Mouse (Mus musculus): Measurements from ENCODE around the gene Ptprd.

Ptprd gene

DNA sequence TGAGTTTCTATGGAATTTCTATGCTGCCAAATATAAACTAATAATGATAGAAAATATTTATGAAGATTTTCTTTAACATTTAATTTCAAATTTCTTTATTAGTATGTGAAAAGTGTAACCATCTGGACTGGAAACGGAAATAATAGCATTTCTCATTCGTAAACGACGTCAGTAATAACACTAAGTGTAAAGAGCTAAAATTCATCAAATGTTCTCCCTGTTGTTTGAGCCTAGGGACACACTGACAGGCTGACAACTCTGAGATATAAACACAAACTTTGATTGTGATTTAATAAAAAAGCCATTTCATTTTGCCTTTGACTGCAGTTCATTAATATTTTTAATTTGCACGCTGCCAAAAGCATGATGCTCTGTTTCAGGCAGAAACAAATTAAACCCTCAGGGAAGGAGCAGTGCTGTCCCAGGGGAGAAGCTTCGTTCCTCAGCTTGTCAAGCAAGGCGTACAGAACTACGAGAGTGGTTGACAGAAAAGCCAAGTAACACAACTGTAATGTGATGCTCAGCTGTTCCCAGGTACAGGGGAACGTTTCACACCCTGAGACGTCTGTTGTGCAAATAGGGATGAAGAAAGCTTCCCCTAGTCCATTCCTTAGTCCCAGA lies 894.6 kb downstream of the Ptprd start:
- in situ Hi-C loops (cut with MboI; ENCODE audit: low pct_unique_long_range_greater_than_20kb in 1 of 2, low sequenced_read_pairs in 2 of 2, unreplicated experiment in 1 of 2): no loop called here

DNA sequence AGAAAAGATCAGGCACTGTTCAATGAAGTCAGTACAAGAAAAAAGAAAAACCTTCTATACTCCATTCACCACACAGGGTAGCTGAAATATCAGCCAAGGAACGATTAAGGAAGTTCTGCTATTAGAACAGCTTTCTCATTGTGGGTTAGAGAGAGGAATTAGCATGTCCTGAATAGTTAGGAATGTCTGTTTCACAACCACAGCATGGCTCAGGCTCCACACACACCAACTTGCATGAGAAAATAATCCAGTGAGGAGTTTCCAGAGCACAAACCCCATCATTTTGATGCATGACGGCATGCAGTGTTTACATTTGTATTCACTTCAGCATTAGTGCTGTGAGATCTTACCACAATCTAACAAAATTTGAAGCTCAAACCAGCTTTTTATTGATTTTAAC lies 895.1 kb downstream of the Ptprd start:
- in situ Hi-C loops (cut with MboI; ENCODE audit: low pct_unique_long_range_greater_than_20kb in 1 of 2, low sequenced_read_pairs in 2 of 2, unreplicated experiment in 1 of 2): no loop called here

DNA sequence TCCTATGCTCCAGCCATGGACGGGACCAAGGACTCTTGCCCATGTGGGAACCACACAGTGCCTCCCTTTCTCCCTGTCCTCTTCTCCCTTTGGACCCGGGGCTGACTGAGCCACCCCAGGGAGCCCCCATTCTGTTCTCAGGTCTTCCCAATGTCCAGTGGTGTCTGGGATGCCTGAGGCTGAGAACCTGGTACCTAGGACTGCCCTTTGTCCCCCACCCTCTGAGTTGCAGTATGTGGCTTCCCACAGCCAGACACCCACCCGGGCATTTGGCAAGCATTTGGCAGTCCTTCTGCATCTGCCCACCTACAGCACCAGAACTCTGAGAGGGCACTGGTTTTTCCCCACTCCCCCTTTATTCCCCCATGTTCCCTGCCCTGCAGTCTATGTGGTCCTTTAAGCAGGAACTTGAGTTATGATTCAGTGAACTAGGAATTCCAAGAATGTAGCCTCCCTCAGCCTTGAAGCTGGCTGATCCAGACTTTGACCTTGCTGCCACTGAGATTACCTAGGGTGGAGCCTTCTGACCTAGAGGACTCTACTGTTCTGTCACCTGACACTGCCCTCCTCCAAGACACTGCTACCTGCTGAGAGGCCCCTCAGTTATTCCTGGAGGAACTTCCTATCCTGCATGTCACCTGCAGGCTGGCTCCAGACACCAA lies 901.5 kb downstream of the Ptprd start:
- in situ Hi-C loops (cut with MboI; ENCODE audit: low pct_unique_long_range_greater_than_20kb in 1 of 2, low sequenced_read_pairs in 2 of 2, unreplicated experiment in 1 of 2): no loop called here

DNA sequence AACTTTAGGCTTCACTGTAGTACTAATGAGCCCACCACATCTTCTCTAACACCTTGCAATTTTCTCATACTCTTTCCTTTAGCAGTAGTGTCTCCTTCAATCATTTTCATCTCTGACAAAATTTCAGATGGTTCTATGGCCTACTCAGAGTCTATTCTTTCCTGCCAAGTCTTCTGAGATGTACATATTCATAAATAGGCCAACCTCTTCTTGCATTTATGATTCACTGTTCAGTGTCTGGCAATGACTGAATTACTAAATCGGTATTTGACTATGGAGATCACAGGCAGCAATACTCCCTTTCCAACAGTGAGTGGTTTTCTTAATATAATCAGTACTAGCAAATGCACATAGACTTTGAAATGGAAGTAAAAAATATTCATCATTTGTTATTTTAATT lies 928.3 kb downstream of the Ptprd start:
- in situ Hi-C loops (cut with MboI; ENCODE audit: low pct_unique_long_range_greater_than_20kb in 1 of 2, low sequenced_read_pairs in 2 of 2, unreplicated experiment in 1 of 2): no loop called here

DNA sequence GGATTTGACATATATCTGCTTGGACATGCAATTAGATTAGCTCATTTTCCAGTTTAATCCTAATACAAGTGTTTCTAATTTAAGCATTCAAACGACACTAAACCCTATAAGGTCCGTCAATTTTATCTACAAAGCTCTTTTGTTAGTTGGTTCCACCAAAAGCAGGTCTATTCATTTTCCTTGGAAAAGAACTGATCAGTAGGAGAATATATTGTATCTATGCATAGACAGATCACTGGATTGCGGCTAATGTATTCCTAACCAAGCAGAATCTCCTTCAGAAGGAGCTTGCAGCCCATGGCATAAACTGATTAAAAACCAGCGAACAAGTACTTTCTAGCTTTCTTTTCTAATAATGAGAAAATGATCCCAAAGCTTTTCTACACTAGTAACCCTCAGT lies 933.8 kb downstream of the Ptprd start:
- in situ Hi-C loops (cut with MboI; ENCODE audit: low pct_unique_long_range_greater_than_20kb in 1 of 2, low sequenced_read_pairs in 2 of 2, unreplicated experiment in 1 of 2): no loop called here

DNA sequence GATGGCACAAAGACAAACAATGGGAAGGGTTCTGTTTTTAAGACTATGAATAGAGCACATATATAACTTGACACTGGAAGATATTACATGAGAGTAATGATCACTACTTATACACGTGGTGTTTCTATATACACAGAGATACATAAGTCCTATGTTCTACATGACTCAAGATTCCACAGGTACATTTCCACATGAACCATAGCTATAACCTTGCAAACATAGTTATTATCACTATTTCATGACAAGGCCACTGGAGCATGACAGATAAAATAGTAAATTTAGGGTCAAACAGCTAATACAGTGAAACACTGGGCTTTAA lies 951.8 kb downstream of the Ptprd start:
- in situ Hi-C loops (cut with MboI; ENCODE audit: low pct_unique_long_range_greater_than_20kb in 1 of 2, low sequenced_read_pairs in 2 of 2, unreplicated experiment in 1 of 2): no loop called here

DNA sequence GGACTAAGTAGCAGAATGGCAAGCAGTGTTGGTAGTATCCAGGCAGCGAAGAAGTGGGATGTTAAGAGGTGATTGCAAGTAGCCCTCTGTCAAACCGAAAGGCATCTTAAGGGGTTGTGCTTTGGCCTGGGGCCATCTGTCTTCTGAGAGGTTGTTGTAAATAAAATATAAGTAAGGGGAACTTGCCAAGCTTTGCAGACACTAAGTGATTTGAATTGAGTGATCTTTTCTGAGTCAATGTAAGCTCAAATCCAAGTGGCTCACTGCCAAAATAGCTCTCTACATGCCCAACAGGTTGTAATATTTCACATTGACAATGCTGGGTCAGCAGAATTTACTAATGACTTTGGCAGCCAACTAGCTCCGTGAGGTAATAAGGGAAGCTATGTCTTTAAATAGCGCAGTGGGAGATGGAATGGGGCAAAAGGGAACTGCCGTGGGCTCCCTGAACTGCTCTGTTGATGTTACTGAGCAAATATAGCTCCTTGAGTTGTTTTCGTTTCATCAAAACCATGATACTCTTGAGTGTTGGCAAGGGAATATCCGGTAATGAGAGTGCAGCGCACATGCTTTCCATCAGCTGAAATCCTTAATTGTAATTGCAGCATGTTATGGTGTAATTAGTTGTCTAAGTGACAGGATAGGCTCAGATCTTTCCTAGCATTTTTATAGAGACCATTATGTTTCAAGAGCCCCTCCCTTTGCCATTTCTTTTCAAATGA lies 952.4 kb downstream of the Ptprd start:
- in situ Hi-C loops (cut with MboI; ENCODE audit: low pct_unique_long_range_greater_than_20kb in 1 of 2, low sequenced_read_pairs in 2 of 2, unreplicated experiment in 1 of 2): no loop called here

DNA sequence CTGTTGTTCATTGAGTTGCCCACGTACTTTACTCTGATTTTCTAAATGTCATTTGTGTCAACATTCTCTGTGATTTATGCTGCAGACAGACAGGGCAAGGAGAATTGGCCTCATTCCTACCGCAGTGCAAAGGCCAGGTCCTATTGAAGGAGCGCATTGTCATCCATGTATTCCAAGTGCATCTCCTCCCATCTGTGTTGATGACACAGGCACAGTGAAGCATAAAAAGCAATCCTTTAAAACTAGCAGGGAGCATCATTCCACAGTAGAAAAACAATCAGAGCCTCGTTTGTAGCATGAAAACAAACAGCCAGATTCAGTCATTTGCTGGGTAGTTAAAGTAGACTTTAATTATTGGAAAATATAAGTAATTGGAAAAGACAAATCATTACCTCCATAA lies 960.6 kb downstream of the Ptprd start:
- in situ Hi-C loops (cut with MboI; ENCODE audit: low pct_unique_long_range_greater_than_20kb in 1 of 2, low sequenced_read_pairs in 2 of 2, unreplicated experiment in 1 of 2): no loop called here

DNA sequence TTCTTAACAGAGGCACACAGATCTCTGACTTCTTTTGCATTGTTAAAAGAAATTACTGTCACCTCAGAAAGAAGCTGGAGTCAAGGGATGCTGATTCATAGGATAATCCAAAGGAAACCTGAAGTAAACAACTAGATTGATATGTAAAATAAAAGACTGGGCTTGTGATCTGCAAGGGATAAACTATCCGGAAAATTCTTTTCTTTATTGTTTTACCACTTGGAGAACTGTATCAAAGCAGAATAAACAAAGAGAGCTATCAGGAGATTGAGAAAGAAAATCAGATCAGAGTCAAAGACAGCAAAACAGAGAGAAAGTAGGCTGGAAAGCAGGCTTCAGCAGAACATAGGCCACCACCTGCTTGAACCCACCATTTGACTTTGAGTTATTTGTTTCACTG lies 962.0 kb downstream of the Ptprd start:
- in situ Hi-C loops (cut with MboI; ENCODE audit: low pct_unique_long_range_greater_than_20kb in 1 of 2, low sequenced_read_pairs in 2 of 2, unreplicated experiment in 1 of 2): no loop called here

DNA sequence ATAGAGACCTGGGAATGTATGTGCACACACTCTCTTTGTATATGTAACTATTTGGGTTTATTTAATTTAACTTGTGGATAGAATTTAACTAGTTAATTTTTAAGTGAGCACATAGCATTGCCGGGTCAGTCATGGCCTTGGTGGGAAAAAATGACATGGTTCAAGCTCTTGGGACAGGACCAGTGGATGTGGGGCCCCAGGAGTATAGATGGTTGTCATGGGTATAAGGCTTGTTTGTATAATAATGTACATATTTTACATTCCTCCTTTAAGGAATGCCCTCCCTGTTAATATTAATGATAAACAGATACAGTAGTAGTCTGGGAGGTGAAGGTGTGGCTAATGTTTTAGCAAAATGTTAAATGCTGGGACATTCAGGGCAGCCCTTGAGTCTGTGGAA lies 962.8 kb downstream of the Ptprd start:
- in situ Hi-C loops (cut with MboI; ENCODE audit: low pct_unique_long_range_greater_than_20kb in 1 of 2, low sequenced_read_pairs in 2 of 2, unreplicated experiment in 1 of 2): no loop called here

DNA sequence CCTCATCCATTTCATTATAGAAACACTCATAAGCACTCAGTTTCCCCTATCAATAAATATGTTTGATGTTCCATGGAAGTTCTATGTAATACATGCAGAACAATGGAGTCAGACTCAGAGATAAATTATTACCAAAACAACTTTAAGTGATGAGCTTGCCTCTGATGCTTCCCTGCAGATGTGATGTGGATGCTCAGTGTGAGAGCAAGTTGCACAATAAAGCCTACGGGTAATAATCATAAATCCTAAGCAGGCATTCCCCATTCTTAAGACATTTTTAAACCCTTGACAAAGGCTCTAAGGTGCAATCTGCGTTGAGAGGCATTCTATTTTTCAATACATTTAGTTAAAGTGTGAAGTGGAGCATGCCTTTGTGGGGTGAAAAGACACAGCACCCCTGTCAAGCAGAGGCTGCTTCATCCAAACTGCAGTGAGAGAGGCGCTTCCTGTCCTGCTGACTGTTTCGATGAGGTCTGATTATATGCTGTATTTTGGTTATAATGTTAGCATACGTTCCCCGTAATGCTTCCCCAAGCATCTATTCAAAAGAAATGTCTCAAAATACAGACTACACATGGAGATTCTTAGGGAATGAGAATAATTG lies 969.8 kb downstream of the Ptprd start:
- in situ Hi-C loops (cut with MboI; ENCODE audit: low pct_unique_long_range_greater_than_20kb in 1 of 2, low sequenced_read_pairs in 2 of 2, unreplicated experiment in 1 of 2): no loop called here

DNA sequence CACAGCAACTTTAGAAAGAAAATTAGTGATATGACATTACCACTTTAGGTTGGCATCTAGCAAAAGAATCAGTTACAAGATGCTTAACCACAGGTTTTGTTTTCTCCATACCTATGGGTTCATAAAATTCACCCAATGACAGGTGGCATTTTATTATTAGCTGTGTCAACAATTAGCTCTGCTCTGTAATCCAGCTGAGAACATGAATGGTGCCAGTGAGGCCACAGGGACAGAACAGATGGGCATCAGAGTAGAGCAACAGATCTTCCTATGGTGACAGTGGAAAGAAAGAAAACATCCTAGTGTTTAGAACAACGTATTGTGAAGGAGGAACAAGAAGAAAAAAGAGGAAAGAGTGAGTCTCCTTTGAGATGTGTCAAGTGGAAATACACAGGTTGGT lies 973.6 kb downstream of the Ptprd start:
- in situ Hi-C loops (cut with MboI; ENCODE audit: low pct_unique_long_range_greater_than_20kb in 1 of 2, low sequenced_read_pairs in 2 of 2, unreplicated experiment in 1 of 2): no loop called here

DNA sequence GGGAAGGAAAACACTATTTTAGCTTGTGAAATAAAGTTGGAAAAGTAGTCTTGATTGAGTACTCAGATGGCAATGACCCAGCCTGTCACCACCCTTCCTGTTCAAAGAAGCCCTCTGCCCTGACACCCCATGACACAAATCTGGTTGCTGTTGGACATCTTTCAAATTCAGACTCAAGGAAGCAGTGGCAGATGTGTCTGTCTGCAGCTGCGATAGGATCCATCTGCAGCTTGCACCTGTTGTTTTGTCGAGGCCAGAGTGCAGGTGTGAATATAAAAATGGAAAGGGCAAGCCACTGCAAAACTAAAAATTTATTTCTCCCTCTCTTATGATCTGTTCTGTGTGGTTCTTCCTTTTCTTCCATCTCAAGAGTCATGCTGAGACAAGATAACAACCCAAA lies 978.5 kb downstream of the Ptprd start:
- in situ Hi-C loops (cut with MboI; ENCODE audit: low pct_unique_long_range_greater_than_20kb in 1 of 2, low sequenced_read_pairs in 2 of 2, unreplicated experiment in 1 of 2): no loop called here

DNA sequence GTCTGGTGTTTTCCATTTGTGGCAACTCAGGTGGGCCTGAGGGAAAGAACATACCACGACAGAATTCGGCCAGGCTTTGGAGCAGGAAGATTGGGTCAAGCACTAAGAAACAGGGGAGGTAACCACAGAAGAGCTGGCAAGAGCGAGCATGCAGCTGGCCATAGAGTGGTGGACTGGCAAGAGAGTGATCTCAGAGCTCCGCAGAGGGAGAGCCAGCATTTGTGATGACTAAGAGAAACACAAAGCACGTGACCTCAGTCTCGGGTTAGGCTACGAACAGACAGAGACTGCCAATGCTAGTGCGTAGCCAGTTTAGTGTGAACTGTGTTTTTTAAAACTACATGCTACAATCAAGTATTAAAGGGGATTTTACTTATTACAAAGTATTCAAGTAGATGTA lies 1042.9 kb downstream of the Ptprd start:
- in situ Hi-C loops (cut with MboI; ENCODE audit: low pct_unique_long_range_greater_than_20kb in 1 of 2, low sequenced_read_pairs in 2 of 2, unreplicated experiment in 1 of 2): no loop called here

DNA sequence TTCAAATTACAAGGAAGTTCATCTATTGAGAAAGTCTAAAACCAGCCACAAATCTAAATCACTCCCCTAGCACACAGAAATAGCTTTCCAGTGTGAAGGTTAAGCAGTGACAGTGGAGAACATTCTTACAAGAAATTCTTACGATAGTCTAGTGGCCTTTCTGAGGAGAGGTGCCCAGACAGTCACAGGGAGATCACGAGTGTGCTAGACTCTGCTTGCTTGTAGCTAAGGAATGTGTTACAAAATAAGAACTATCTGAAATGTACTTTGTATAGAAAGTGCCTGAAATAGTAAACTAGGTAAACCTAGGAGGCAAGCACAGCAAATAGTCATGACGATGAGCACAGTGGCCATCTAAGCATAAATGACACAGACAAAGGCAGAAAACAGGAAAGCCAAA lies 1054.2 kb downstream of the Ptprd start:
- in situ Hi-C loops (cut with MboI; ENCODE audit: low pct_unique_long_range_greater_than_20kb in 1 of 2, low sequenced_read_pairs in 2 of 2, unreplicated experiment in 1 of 2): no loop called here

DNA sequence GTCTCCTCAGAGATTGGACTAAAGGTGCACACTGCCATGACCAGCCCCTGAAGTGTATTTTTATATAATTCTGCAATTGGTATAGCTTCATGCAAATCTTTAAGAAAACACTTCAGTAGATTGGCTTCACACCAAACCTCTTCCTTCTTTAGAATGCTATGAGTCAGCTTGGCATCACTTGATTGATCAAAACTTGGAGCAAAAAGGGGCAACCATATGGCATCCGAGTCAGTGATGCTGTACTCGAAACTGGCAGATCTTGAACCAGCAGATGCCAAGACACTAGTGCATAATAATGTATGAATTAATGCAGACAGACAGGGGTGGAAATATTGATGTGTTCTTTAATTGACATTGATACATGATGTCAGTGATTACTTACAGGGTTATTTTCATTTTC lies 1056.2 kb downstream of the Ptprd start:
- in situ Hi-C loops (cut with MboI; ENCODE audit: low pct_unique_long_range_greater_than_20kb in 1 of 2, low sequenced_read_pairs in 2 of 2, unreplicated experiment in 1 of 2): no loop called here

DNA sequence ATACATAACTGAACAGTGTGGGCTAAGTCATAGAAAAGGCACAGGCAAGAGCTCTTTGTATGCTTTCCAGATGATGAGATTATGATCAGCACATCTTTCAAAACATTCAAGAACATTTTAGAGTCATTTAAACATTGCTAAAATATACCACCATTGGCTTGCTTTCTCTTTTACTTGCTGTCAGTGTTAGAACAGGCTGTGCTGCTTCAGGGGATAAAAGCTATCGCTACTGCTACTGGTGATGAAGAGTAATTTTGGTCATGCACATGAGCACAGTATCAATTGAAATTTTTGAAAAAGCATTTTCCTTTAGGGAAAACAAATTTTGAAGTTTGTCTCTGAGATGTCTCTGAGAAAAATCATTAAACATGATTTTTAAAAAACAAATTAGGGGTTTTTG lies 1056.7 kb downstream of the Ptprd start:
- in situ Hi-C loops (cut with MboI; ENCODE audit: low pct_unique_long_range_greater_than_20kb in 1 of 2, low sequenced_read_pairs in 2 of 2, unreplicated experiment in 1 of 2): no loop called here

DNA sequence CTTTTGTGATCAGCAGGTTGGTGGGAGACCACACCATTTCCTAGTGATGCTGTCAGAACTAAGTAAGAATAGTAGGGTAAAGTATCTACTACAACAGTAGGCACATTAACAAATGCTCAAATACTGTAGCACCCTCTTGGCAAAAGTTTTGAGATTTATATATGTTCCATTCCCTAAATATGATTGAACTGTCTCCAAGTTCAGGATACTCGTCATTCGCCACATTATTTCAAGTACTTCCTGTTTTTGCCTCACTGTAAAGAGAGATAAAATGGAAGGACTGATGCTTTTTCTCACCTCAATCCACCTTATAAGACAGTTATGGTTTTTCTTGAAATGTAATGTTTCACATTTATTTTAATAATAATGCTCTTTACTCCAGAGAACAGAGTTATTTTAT lies 1086.9 kb downstream of the Ptprd start:
- in situ Hi-C loops (cut with MboI; ENCODE audit: low pct_unique_long_range_greater_than_20kb in 1 of 2, low sequenced_read_pairs in 2 of 2, unreplicated experiment in 1 of 2): no loop called here

DNA sequence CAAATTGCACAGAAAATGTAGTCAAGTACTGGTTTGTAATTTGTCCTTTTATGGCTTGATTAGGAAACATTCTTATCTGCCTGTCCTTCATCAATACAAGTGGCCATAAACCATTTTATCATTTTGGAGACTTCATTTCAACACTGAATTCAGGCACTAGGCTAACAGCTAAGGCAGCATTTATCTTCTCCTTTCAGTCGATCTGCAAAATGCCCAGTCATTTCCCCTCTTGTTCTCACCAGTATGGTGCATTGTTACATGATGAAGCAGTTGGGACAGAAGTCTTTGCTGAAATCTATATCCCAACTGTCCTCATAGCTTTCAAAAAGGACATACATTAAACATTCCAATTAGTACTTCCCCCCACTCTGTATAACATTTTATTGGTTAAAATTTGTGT lies 1100.9 kb downstream of the Ptprd start:
- in situ Hi-C loops (cut with MboI; ENCODE audit: low pct_unique_long_range_greater_than_20kb in 1 of 2, low sequenced_read_pairs in 2 of 2, unreplicated experiment in 1 of 2): no loop called here

DNA sequence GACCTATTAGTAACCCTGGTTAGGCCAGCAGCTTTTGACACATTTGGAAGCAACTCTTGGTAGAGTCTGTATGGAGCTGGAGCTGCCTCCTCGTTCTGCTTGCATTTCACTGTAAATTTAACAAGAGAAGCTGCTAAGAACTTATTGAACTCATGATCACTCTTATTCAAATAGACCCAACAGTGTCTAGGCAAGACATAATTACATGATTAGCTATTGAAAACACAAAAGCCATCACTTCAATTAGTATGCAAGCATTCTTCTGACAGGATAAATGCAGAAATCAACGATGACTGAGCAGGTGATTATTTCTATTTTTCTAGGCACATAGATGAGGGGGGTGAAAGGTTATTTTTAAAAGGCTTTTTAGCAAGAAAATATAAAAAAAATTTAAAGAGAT lies 1104.5 kb downstream of the Ptprd start:
- in situ Hi-C loops (cut with MboI; ENCODE audit: low pct_unique_long_range_greater_than_20kb in 1 of 2, low sequenced_read_pairs in 2 of 2, unreplicated experiment in 1 of 2): no loop called here

All from mouse embryonic stem cell (cell line).